Mouse (Mus musculus) layer of hippocampus, adult 9-10 months (tissue): Measurements from ENCODE around the gene Ptprg.
"Not testable (repeated sequence)": the region's sequence is repeated elsewhere in the genome, so short reads cannot be mapped to it uniquely, and the experiment has no call there.

Experiments
- DNase-seq: peaks from one replicate; pipeline ENCODE4 v3.0.0; 2022; ENCODE audit warnings: low spot score

Gene Ptprg

DNA sequence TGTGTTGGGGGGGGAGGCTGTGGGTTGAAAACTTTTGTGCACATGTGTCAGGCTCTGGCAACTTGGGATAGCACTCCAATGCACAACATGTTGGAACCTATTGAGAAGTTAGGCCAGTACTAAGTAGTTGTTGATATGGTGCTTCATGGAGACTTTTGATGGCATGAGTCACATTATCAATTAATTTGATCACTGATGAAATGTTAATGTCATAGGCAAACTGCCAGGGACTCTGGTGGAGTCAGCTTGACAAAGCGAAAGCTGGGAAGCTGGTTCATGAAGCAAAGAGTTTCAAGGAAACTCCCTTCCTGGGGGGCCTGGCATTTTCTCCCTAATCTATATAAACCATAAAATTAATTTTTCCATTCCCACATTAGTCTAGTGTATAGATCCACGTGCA, 508.0 kb downstream of the Ptprg start:
- DNase-seq: not testable (repeated sequence)

GRCm38 (mm10) chr14:12062628-12063360, 509.5 kb downstream of the Ptprg start:
- no peak for DNase-seq

DNA sequence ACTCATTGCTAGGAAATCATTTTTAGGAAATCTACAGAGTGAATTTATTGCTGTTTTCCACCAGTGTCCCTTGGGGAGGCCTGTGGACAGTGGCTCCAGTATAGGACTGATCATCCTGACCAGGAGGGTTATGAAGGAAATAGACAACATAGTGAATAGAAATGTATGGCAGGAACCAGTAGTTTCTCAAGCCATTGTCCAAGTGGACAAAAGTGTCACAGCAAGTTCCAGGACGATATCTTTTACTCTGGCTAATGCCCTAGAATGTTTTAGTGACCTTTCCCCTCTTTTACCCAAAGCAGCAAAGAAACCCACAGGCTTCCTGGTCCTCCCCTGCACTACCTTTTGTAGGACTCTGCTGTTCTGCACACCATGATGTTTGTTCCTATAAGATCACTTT, 511.7 kb downstream of the Ptprg start:
- DNase-seq: no peak

GRCm38 (mm10) chr14:12065736-12066135, 512.4 kb downstream of the Ptprg start:
- no peak for DNase-seq

GRCm38 (mm10) chr14:12069707-12070106, 516.4 kb downstream of the Ptprg start:
- DNase-seq: no peak

GRCm38 (mm10) chr14:12070361-12070760, 517.0 kb downstream of the Ptprg start:
- no peak for DNase-seq

DNA sequence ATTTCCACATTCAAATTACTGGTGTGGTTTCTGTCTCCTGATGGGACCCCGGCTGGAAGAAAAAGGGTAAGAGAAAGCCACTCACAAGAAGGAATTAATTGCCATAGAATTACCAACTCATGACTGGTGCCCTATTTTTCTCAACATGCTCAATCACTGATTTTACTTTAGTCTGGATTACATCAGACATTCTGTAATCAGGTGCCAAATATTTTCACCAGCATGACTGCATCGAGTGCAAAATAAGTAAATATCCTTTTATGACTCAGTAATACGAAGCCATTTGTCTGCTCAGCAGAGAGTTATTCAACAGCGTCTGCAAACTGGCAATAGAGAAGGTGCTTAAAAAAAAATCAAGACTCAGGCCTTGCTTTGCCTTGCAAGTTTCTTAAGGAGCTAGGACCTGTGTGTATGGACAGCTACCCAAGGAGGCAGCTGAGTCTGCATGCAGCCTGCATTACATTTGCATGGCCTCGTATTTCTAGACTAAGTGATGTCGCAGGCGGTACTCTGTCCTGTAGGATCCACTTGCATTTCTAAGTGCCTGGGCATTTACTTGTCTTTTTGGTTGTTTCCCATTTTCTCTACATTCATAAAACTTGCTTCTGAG, 517.6 kb downstream of the Ptprg start:
- DNase-seq: no peak

- DNase-seq: no peak
Observed at GRCm38 (mm10) chr14:12072026-12072861, 518.9 kb downstream of the Ptprg start.

GRCm38 (mm10) chr14:12073408-12074107, 520.2 kb downstream of the Ptprg start:
- no peak for DNase-seq

DNA sequence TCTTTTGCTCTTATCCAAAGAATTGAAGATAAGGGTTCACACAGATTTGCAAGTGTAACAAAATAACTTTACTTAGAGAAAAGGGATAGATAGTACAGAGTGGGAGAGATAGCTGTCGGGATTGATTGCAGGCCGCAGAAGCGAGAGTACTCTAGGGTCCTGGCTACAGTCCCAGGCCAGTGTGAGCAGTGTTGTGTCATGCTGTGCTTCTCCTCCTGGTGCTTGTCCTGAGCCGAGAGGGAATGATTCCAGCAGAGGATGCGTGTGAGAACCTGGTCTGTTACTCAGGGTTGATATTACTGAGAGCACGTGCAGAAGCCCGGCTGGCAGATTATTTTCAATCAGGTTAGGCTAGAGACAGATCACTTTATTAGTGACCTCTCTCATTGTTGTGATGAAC, 523.9 kb downstream of the Ptprg start:
- no peak for DNase-seq

- DNase-seq: no peak
Observed at GRCm38 (mm10) chr14:12079250-12079649, 525.9 kb downstream of the Ptprg start.

GRCm38 (mm10) chr14:12079833-12080401, 526.6 kb downstream of the Ptprg start:
- no peak for DNase-seq

DNA sequence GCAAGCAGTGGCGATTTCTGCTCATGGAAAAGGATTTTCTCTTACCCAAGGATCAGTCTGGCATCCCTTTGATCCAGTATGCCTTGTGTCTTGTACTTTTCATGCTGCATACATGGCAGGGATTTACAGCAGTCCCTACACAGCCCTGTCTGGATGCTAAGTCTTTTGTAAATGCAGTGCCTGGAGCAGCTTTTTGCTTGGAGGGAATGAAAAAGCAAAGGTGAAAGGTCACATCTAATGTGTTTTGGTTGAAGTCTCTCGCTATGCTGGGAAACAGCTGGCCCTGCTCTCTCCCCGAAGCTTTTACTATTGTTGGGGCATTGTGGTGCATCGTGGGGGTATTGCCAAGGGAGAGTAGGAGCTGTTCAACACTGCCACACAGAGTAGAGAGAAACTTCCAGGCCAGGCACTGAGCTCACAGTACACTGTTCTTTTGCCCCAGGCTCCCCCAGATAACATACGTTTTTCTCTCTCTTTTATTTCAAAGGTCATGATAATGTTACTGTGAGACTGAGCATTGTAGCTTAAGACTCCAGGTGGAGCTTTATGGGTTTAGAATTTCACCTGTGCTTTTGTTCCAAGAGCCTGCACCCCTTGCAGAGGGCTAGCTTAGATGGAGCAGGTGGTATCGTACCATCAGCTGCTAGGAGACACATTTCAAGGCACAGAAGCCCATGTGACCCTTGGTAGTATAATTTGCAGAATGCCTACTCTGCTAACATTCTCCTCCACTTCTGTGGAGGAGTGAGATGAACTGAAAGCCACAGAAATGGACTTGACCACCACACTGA, 529.0 kb downstream of the Ptprg start:
- DNase-seq: no peak

- DNase-seq: no peak
Observed at GRCm38 (mm10) chr14:12084076-12084475, 530.7 kb downstream of the Ptprg start.

DNA sequence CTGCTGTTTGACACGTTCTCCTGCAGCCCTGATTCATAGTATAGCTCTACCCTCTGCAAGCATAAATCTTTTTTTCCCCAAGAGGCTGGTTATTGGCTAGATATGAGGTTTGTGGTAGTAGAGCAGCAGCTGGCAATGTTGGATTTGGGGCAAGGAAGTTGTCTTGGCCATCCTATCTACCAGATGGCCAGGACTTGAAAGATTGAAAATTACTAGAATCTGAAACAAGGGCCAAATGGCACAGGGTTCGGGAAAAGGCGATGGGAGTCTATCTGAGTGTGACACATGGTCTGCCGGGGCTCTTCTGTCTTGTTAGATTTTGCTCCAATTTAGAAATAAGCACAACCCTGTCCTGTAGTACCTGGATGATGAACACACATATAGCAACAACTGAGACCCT, 531.7 kb downstream of the Ptprg start:
- no peak for DNase-seq

DNA sequence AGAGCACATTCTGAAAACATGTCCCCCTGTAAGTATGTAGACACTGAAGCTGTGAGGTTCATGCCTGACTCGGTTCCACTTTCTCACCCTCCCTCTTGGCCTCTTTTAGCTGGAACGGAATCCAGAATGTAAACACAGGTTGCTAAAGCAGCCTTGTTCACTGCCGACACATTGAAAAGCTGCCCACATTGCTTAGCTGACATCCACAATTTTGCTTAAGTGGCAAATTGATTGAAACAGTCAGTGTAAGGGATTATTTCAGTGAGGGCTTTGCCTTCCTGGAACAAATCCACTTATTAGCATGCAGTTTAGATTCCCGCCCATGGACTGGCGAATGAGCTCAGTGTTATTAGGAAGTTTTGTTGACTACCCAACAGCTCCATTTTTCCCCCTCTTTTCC, 532.8 kb downstream of the Ptprg start:
- DNase-seq: no peak

DNA sequence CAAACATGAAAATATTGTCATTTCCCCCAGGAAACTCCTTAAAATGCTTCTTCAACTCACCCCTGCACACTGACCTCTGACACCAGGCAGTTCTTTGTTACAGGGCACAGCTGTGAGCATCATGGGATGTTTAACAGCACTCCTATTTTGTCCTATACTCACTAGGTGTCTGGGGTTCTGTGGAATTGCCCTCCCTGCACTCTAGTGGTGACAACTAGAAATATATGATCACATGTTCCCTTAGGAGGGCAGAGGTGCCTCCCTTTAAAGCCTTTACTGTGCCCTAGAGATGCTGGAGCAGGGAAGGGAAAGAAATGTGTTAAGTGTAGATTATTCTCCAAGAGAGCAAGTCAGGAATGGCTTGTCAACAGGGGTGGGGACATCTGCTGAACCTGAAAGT, 536.6 kb downstream of the Ptprg start:
- DNase-seq: no peak

DNA sequence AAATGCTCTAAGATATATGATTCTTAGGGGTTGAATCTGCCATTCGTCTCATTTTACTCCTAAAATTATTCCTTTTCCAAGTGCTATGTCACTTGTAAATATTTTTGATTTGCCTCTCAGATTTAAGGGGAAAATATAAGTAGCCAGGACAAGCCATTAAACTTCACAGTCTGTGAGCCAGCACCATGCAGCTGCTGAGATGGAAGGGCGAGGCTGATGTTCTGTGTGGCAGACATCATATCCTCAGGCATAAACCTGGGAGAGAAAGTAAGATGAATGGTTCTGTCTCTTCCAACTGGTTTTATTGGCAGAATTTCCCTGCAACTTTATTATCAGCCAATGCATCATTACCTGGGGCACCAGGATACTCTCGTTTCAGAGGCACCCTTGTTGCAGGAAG, 538.4 kb downstream of the Ptprg start:
- DNase-seq: no peak

- no peak for DNase-seq
Observed at GRCm38 (mm10) chr14:12099390-12100333, 546.3 kb downstream of the Ptprg start.
